Mouse (Mus musculus) liver, embryonic 16.5 days (tissue): ENCODE measurements around the gene Olfr427. TPM values are rescaled to one million over a fixed set of nuclear protein-coding genes. Genes with fewer than 3 reads are reported as not detected.

Source experiments
- polyA plus RNA-seq: library from polyadenylated mRNA; unstranded; fragments of >200 nt; fragmentation: Nextera tagmentation; extraction: Ambion mirVana; gene quantifications from 2 replicates; pipeline ENCODE4 v1.2.1, GENCODE M21; 2015

The Olfr427 gene
- polyA plus RNA-seq, 1 experiment from 2014 or later: not detected

Other genes starting within 250 kb of the Olfr427 start
- 1.4 and 2.6 TPM in 2 replicates for gene Ifi211, start 183.8 kb upstream of the Olfr427 start, polyA plus RNA-seq
- 3.8 and 4.4 TPM in 2 replicates for gene Mndal, start 154.4 kb upstream of the Olfr427 start, polyA plus RNA-seq
- 2.3 and 2.4 TPM in 2 replicates for gene Ifi203, start 154.2 kb upstream of the Olfr427 start, polyA plus RNA-seq
- not detected in 2 replicates for gene Ifi202b, start 114.1 kb upstream of the Olfr427 start, polyA plus RNA-seq
- 0.60 and 1.1 TPM in 2 replicates for gene Ifi205, start 65.1 kb upstream of the Olfr427 start, polyA plus RNA-seq
- gene Olfr433, start 56.2 kb upstream of the Olfr427 start, polyA plus RNA-seq: 0.09 and 0.12 TPM in 2 replicates
- not detected in 2 replicates for gene Olfr432, start 47.7 kb upstream of the Olfr427 start, polyA plus RNA-seq
- gene Olfr430, start 30.3 kb upstream of the Olfr427 start, polyA plus RNA-seq: not detected in 2 replicates
- gene Olfr429, start 12.6 kb upstream of the Olfr427 start, polyA plus RNA-seq: not detected in 2 replicates
- not detected in 2 replicates for gene Olfr231, start 24.3 kb downstream of the Olfr427 start, polyA plus RNA-seq
- gene Olfr424, start 34.6 kb downstream of the Olfr427 start, polyA plus RNA-seq: not detected in 2 replicates
- 0.97 and 1.1 TPM in 2 replicates for gene Olfr420, start 58.7 kb downstream of the Olfr427 start, polyA plus RNA-seq
- gene Spta1, start 75.9 kb downstream of the Olfr427 start, polyA plus RNA-seq: 35.2 and 38.2 TPM in 2 replicates
- gene Olfr419, start 155.2 kb downstream of the Olfr427 start, polyA plus RNA-seq: 0.11 and 0.13 TPM in 2 replicates
- gene Mptx1, start 233.6 kb downstream of the Olfr427 start, polyA plus RNA-seq: not detected in 2 replicates